Mouse (Mus musculus) liver, postnatal 0 days (tissue): ENCODE measurements around the gene Agrp.

Experiments used
- CTCF ChIP-seq: sonication (generic); IDR thresholded peaks from 2 replicates; pipeline ENCODE4 v1.5.1; 2016; ENCODE audit warnings: antibody characterized with exemption, low read depth
- EP300 ChIP-seq: IDR thresholded peaks from 2 replicates; pipeline ENCODE4 v1.6.1; 2016; ENCODE audit warnings: antibody characterized with exemption, low read depth, mild to moderate bottlenecking

DNA sequence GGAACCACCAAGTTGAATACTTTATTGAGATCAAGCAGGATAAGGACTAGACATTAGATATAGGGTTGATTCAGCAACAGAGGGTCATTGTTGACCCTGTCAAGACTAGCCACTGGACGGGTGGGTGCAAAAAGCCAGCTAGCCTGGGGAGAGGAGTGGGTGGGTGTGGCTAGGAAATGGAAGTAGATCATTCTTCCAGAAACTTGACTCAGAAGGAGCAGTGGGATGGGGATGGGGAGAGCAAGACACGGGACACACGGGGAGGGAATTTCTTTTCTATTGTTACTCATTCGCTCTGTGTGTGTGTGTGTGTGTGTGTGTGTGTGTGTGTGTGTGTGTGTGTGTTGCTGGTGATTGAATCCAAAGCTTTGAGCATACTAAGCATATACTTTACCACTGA lies 27.4 kb downstream of the Agrp start:
- TF ChIP-seq CTCF (no peak), EP300 (no peak)
